Mouse (Mus musculus) spleen, adult 12 weeks (tissue): Measurements from ENCODE around the gene Zfp704.

Source experiments
- DNase-seq: peaks from one replicate; pipeline ENCODE4 v3.0.0; 2022; ENCODE audit warnings: low spot score

Zfp704 gene

DNA sequence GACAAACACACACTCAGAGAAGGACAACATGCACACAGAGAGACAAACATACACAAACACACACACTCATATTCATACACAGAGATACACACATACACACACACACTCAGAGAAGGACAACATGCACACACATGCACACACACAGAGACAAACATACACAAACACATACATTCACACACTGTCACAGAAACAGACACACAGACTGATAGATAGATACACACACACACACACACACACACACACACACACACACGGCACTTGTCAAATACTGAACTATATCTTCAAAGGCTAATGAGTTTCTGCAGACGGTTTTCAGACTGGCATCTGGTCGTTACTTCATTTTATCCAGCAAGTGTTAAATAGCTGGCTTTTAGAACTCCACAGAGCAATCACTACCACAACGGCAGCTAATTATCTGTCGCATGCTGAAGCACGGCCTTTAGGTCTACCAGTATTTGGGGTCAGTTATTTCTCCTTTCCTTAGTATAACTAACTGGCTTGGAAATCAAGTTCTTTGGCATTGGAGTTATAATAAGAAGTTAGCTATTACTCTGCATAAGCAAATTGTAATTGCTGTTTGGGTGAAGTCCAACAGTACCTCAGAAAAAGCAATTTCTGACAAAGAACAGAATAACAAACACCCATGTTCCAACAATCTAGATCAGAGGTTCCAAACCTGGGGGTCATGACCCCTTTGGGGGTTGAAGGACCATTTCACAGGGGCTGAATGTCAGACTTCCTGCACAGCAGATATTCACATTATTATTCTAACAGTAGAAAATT is 51.9 kb downstream of the Zfp704 start:
- no peak for DNase-seq

DNA sequence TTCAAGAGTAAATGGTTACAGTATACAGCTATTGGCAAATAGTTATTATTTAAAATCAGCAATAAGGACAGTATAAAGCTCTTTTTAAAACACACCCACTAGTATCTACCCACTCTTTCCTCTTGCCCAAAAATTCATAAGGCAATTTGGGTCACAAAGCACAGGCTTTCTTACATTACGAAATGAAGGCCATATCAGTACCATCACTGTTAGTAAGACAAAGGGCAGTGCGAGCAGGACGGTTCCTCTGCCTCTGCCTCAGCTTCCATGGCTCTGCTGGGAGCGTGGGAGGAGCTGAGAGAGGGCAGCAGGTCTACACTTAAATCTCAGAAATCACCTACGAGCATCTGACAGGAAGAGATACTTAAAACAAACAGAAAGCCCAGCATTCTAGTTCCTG is 53.7 kb downstream of the Zfp704 start:
- no peak for DNase-seq

DNA sequence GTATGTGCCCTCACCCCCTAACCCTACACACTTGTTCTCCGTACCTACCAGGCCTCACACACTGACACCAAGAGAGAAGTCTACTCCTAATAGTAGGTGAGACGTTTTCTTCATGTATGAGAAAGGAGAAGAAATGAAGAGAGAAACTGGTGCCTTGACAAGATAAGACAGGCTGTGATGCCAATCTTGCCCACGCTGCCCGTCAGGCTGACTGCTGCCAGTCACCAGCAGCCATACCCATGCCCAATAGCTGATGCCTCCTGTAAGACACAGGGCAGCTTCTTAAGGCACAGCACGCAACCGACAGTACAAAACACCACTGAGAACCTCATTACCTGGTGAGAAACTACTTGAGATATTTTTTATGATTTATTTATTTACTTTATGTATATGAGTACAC is 55.0 kb downstream of the Zfp704 start:
- no peak for DNase-seq

DNA sequence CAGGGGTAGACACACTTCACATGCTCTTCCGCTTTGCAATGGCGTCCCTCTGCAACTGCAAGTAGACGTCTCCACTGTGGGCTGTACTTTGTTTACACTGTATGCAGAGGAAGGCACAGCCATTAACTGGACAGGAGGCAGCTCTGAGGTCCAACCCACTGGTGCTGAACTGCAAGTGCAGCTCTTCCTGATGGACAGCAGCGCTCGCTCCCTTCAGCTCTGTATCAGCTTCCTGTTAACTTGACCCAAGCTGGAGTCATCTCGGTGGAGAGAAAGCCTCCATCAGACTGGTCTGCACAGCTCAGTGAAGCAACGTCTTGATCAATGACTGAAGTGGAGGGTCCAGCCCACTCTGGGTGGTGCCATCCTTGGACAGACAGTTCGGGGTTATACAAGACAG is 57.6 kb downstream of the Zfp704 start:
- no peak for DNase-seq

DNA sequence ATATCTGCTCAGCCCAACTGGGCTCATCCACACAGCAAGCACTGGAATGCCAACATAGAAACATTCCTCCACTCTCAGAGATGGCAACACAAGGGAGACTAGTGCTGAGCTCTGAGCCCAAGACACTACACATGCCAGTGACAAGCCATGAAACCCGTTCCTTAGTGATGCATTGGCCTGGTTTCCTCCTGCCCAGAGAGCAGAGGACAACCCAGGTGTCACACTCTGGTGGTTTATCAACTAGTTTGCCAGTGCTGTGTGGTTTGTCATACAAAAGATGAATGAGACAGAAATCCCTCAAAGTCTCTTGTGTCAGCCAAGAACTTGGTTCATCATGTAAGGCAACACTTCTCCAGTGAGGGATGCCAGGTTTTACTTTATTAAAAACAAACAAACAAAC is 59.0 kb downstream of the Zfp704 start:
- no peak for DNase-seq

DNA sequence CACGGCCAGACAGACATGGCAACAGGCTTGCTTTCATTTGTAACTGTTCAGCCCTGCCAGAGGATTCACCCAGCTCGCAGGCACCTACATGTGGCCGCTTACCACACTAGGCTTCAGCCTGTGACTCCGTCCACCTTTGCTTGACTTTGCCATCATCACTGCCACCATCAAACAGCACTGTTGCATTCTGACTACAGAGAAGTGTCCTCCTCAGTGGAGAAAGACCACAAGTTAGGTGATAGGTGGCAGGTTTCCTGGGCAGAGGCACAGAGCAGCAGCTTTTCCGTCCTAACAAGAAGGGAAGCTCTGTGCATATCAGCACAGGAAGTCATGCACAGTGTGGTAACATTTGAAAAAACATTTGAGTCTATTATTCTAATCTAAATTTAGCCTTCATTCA is 60.1 kb downstream of the Zfp704 start:
- no peak for DNase-seq

DNA sequence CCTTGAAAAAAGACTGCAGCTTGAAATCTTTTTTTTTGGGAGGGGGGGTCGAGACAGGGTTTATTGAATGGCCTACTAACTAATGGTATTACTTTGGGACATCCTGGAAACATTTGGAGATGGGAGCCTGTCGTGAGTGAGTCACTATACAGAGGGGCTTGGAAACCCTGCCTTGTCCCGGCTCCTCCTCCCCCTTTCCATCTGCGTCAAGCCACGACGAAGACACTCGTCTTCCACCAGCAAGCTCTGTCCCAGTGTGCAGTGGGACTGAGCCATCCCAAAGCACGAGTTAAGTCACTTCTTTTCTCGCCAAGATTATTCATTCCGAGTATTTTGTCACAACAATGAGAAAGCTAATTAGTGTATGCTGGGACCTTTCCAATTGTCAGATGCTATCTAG is 61.7 kb downstream of the Zfp704 start:
- DNase-seq: no peak

DNA sequence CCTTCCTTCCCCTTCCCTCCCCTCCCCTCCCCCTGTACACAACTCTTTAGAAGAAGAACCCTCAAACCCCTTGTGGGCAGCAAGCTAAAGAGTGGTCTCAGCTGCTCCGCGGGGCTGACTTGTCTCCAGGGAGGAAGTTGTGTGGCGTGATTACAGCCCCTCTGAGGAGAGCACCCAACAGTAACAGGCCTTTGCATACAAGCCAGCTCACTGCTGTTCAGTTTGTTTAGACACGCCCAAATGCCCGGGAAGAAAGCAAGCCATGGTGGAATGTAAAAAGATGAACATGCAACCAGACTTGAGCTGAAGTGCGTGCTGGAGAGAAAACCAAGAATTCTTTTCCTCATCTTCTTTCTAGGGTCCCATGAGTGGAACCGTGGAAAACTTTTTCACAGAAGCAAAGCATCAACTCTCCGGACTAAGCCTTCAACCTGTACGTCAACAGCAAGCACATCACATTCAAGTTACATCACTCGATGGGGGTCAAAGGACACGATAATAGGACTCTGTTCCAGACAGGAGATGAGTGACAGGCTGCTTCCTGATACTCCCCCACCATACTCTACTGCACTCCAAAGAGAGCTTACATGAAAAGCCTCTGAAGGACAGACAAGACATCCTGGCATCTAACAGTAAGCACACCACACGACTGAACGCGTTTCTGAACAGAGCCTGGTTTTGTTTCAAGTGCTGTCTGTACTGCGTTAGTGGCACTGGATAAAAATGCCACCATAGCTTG is 62.8 kb downstream of the Zfp704 start:
- DNase-seq: no peak

DNA sequence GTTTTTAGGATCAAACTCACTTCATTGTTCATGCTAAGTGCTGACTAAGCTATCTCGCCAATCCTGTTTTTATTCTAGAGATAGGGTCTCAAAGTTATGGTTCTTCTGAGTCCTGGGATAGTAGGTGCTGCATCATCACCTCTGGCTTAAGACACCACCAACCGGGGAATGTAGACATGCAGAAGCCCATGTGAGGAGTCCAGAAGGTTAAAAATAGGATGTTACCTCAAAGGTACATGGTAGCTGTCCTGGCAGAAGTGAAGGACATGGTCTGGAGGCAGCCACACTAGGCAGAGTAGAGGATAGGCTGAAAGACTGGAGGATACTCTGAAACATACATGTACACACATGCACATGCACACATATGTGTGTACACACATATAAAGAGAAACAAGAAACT is 65.5 kb downstream of the Zfp704 start:
- DNase-seq: no peak

DNA sequence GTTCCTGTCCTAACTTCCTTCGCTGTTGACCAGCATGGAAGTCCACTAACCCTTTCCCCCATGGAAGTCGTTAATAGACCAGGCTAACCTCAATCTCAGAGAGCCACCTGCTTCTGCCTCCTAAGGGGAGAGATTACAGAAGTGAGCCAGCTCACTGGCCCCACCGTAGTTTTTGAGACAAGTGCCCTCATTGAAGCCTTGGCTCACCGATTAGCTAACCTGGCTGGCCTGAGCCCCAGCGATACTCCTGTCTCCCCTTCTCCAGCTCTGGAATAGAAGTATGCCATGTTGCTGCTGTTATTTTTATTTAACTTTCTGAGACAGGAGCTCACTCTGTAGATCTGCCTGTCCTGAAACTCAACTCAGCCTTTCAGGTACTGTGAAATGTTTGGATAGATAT is 66.0 kb downstream of the Zfp704 start:
- DNase-seq: no peak

DNA sequence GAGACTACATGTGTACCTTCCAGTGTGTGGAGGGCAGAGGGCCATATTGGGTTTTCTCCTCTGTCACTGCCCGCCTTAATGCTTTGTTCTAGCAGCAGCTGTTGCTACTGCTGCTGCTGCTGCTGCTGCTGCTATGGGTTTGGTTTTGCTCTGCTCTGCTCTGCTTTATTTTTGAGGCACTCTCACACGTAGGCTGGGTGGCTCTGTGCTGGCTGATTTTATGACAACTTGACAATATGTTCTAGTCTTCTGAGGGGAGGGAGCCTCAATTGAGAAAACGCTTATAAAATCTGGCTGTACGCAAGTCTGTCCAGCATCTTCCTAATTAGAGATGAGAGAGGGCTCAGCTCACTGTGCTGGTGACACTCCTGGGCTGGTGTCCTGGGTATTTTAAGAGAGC is 66.4 kb downstream of the Zfp704 start:
- no peak for DNase-seq

DNA sequence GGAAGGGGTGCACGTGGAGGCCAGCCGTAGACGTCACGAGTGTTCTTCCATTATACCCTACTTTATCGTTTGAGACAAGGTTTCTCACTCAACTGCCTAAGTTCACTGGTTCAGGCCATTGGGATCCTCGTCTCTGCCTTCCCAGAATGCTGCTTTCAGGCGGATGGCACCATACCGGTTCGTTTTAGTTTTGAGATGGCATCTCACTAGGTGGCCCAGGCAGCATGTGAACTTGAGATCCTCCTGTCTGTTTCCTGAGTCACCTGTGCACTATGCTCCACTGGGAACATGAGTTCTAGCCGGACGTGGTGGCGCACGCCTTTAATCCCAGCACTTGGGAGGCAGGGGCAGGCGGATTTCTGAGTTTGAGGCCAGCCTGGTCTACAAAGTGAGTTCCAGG is 68.3 kb downstream of the Zfp704 start:
- no peak for DNase-seq

DNA sequence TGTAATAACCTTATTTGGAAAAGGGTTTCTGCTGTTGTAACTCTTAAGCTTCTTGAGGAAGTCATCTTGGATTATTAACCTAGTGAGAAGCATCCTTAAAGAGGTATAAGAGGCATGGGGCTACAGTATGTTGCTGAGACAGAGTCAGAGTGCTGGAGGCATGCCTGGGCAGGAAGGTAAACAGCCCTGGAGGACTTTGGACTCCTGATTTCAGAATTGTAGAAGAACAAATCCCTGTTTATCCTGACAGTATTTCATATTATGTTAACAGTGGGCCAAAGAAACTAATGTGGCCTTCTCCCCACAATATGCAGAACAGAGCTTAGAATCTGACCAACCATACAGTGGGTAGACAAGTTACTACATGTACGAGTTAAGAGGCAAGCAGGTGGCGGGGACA is 71.4 kb downstream of the Zfp704 start:
- no peak for DNase-seq

DNA sequence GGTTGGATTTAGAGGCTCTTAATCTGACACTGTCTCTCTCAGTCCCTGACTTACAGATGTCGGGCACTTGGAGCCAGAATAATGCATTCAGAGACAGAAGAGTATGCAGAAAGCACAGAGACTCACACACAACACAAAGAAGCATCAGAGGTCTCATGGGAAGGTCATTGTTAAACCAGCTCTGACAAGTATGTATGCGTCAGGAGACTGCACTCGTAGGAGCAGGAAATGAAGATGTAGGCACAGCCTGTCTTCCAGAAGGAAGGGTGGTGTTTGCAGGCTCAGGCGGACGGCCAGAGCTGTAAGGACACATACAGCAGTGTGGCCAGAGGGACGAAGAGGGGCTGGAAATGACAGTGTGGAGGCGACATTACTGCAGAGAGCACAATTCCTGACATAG is 72.0 kb downstream of the Zfp704 start:
- no peak for DNase-seq

DNA sequence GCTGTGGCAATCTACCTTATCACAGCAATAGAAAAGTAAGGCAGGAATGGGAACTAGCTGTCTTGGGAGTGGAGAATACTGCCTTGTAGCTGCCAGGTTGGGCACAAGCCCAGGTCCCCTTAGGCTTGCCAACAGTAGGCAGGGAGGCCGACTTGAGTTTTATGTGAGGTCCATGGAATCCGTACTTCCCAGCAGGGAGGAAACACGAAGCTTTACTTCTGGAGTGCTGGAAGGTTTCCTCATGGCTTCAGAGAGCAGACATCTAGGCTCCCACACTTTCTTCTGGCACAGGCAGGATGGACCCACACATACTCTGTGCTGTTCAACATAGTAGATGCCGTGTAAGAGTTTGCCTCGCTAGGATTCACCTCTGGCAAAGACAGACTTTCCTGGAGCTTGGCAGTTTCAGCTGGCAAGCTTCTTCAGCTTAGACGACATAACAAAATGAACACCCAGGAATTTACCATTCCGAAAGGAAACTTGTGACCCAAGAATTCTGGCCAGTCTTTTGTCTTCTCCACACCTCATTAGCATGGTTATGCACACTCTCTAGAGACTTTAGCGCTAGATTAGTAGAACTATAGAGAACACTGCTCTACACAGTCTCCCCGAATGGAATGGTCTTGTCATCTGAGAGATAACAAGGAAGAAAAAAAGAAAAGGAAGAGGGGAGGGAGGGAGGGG is 79.6 kb downstream of the Zfp704 start:
- no peak for DNase-seq

DNA sequence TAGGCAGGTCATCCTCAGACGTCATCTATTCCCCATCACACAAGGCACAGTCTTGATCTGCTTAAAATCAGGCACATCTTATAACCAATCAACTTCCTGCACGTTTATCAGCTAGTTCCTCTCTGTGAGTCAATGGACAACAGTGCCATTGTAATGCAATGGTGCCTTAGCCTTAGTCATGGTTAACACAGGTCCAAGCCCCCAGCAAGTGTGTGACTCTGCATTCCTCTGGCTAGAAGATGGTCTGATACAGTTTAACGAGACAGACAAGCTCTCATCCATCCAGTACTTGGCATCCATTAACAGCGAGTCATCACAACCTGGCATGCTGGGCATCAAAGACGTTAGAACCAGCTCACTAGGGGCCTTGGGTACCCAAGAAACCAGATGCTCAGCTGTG is 85.5 kb downstream of the Zfp704 start:
- DNase-seq: no peak

DNA sequence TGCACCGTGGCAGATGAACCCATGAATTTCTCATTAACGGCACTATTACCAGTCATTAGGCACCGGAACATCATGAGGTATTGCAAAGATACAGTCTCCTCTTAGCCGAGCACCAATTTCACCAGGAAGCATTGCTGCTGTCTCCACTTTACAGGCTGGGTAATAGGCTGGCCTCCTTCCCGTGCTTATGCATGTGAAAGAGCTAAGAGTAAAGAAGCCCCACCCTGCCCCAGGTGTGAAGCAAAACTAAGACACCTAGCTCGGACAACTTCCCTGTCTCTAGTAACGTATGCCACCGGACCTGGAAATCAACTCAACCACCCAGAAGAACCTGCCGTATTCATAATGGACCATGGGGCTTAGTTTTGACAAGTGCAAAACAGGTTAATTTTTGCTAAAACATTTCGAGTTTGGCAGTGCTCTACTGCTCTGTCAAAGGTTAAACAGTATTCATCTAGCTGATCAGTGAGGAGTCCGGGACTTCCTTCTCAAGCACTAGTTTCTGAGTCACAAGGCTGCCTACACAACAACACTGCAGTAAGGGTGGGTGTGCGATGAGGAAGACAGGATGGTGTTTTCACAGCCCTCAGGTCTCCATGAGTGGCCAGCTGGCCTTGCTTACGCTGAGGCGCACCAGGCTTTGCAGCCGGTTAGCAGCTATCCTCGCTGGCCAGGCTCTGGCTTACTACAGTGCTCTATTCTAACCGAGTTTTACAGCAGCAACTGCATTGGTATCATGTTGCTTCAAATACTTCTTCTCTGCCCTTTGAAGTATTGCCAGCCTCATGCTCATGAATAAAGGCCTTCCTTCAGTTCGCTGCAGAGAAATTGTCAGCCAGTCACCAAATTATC is 86.6 kb downstream of the Zfp704 start:
- no peak for DNase-seq

DNA sequence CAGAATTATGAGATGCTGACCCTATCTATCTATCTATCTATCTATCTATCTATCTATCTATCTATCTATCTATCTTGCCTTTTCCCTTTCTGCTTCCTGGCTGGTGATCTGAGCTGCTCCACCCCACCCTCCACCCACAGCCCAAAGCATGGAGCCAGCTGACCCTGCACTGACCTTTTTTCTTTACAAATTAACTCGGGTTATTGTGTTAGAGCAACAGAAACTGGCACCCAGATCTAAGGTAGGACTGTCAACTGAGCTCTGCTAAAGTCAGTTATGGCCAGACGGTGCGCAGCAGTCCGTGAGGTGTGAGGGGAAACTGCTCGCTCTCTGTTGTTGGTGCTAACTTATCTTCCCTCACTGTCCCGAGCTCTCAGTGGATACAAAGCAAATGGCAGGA is 87.9 kb downstream of the Zfp704 start:
- no peak for DNase-seq

DNA sequence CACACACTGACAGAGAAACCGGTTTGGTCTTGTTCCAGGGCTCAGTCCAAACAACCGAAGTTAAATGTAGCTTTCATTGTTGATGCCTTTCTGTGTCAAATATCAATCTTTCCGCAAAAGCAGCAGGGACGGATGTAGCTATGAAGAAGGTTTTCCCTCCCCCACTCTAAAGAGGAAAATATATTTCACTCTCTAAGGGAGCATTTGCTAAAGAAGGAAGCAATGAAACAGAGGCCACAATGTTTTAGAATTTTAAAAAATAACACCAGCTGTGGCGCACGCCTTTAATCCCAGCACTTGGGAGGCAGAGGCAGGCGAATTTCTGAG is 89.2 kb downstream of the Zfp704 start:
- no peak for DNase-seq

DNA sequence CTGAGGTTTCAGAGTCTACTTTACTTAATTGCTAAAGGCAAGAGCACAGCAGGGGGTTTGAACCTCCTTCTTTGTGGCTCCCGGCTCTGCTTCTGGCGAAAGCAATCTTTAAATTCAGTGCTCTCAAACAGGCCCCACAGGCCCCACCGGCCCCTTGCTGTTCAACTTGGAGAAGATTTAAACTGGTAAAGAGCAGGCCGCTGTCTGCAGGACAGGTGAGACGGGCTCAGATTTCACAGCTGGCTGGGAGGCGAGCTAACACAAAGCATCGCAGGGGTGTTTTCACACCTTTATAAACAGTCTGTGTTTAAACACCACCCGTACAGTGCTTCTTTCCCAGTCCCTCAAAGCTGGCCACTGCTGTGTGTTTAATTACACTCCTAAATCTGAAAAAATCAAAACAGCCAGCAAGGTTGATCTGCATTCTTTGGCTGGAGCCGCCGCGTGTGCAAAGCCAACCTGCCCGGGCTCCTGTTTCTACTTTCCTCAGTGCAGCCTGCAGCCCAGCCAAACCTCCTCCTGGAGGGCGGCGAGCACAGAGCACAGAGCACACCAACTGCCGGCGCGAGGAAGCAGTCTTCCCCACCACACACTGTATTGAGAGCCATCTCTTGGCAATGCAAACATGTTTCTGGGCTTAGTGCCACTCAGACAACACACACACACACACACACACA is 89.7 kb downstream of the Zfp704 start:
- DNase-seq: no peak

DNA sequence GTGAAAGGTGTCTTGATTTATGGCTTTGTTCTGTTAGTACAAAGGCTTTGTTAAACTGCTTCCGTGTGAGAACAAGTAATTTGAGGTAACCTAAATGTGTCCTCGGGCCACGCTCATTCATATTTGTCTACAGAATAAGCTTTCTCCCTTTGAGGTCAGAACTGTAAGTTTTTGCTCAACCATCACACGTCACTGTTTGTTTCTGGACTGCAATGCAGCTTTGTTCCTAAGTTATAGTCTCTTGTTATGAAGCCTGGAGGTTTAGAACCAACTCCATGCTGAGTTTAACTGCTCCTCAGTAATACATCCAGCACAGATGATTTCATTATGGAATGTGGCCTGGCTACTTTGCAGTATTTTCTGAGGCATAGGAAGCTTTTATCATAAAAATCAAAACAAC is 90.4 kb downstream of the Zfp704 start:
- DNase-seq: no peak

DNA sequence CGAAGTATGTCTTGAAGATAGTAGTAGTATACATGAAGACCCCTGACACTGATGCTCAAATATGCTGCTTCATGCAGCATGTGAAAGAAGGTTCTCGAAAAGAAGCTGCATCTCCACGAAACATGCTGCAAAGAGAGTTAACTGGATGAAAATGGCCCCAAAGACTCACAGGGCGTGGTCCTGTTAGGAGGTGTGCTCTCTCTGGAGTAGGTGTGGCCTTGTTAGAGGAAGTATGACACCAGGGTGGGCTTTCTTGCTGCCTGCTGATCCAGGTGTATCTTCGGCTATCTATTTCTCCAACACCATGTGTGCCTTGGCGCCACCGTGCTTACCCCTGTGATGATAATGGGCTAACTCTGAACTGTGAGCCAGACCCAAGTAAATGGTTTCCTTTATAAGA is 90.9 kb downstream of the Zfp704 start:
- no peak for DNase-seq
